Mouse (Mus musculus): ENCODE measurements around the gene Exoc3l4.

DNA sequence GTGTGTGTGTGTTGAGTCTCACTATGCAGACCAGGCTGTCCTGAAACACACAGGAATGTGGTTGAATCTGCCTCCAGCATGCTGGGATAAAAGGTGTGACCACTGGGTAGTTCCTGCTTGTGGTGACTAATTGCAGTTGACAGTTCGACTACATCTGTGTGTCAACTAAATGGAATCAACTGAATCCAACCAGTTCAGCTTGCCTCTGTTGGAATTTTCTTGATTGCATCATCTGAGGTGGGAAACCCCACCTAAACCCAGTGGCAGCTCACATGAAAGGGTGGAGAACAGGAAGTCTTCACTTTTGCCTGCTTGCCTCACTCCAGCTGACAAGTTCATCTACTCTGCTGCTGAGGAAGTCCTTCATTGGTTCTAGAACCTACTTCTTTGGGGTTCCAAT lies 54.3 kb downstream of the Exoc3l4 start:
- TF ChIP-seq CTCF (IDR thresholded peaks at IDR 0.05; ENCODE audit: low read depth, low read length) (no peak), POLR2A (IDR thresholded peaks at IDR 0.05; ENCODE audit: insufficient read depth, low read length) (no peak), EP300 (IDR thresholded peaks at IDR 0.05; ENCODE audit: insufficient read depth, low read depth, low read length) (no peak)
